Mouse (Mus musculus) G1E (cell line): ENCODE results near the gene Galnt14.

Source experiments
- CTCF ChIP-seq: IDR thresholded peaks from 2 replicates; pipeline ENCODE4 v1.5.1; 2012; ENCODE audit warnings: low read depth, low read length, inconsistent platforms, mixed read lengths
- GATA1 ChIP-seq: IDR thresholded peaks from 2 replicates; pipeline ENCODE4 v1.6.1; 2012; ENCODE audit warnings: borderline replicate concordance, low read length, inconsistent platforms, mixed read lengths
- POLR2AphosphoS5 ChIP-seq: IDR thresholded peaks from 2 replicates; pipeline ENCODE4 v1.6.1; 2012; ENCODE audit warnings: low read depth, low read length, inconsistent platforms; ENCODE audit not compliant: insufficient replicate concordance
- TAL1 ChIP-seq: conservative IDR thresholded peaks from 2 replicates; pipeline ENCODE4 v1.6.1; 2012; ENCODE audit warnings: low read depth, low read length, inconsistent platforms, mixed read lengths

- TF ChIP-seq CTCF (no peak), GATA1 (no peak), TAL1 (no peak), POLR2AphosphoS5 (no peak)
Measured at GRCm38 (mm10) chr17:73699881-73700280, 10.4 kb downstream of the Galnt14 start.
